Mouse (Mus musculus): ENCODE measurements around the gene Lrrc36.

The Lrrc36 gene

DNA sequence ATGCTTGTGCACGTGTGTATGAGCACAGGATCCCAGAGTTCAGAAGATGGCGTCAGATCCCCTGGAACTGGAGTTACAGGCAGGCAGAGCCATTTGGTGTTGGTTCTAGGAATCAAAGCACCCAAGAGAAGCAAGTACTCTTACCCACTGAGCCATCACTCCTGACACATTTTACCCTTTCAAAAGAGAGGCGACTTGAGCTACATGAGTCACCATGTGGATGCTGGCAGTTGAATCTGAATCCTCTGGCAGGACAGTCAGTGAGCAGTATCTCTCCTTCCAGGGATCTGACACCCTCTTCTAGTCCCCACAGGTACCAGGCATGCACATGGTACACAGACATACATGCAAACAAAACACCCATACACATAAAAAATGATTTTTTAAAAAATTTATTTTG, 74.7 kb downstream of the Lrrc36 start:
- no peak for DNase-seq

DNA sequence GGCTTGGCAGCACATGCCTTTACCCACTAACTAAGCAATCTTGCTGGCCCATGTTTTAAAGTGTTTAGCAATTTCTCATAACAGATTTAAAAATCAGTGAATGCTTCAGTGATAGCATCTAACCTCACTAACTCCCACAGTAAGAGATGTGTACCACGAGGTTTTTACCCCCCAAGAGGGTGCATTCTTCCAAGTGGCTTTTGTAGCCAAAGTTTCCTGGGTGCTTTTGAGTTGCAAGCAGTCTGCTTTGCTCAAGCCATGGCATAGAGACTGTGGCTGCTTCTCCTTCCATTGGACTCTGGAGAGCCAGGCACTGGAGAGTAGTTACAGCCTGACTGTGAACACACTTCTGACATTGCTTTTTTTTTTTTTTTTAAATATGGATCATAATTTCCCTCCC, 75.9 kb downstream of the Lrrc36 start:
- DNase-seq: no peak

- no peak for DNase-seq
These were observed 80.1 kb downstream of the Lrrc36 start for GRCm38 (mm10) chr8:105493495-105493894.

DNA sequence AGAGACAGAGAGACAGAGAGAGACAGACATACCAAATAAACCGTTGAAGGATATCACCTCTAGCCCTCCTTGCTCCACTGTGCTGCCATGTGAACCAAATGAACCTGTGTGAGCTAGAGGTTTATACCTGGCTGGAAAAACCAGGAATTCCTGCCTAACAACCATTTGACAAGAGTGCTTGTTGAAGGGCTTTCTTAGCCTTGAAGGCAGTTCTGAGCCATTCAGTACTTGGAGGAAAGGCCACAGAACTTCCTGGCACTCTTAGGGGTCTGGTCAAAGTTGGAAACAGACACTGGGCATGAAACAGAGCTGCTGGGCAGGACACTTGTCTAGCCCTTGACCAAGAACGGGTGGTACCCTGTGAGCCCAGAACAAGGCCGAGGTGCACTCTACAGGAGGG, 81.2 kb downstream of the Lrrc36 start:
- DNase-seq: no peak

- DNase-seq: no peak
These were observed 82.3 kb downstream of the Lrrc36 start for GRCm38 (mm10) chr8:105495350-105496302.

GRCm38 (mm10) chr8:105496439-105497180, 83.2 kb downstream of the Lrrc36 start, which contains the start of gene Zdhhc1:
Zdhhc1 (minus strand) TSS chr8:105496902.
- peak; percentile 88 for DNase-seq

DNA sequence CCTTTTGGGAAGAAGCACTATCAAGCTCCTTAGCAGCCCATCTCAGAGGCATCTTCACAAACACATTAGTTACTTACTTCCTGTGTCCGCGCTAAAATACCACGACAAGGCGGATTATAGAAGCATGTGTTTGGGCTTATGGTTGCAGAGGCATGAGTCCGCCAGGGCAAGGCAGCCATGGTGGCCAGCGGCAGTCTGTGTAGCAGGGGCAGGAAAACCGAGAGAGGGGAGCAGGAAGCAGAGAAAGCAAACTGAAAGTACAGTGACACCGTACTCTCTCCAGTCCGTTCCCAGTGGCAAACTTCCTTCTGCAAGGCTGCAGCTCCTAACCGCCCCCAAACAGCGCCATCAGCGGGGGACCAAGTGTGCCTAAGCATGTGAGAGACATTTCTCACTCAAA, 86.4 kb downstream of the Lrrc36 start:
- no peak for DNase-seq

DNA sequence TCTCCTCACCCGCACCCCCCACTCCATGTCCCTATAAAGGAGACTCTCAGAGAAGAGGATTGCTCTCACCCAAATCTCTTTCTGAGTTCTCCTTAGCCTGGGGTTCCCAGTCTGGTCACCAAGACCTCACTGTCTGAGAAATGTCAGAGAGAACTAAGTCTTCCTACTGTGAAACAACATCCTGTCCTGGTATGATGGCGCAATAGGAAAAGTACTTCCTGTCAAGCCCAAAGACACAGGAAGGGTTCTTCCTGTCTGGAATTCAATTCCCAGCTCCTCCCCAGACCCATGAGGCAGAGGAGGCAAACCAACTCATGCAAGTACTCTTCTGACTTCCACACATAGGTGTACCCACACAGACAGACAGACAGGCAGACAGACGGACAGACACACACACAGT, 91.2 kb downstream of the Lrrc36 start:
- no peak for DNase-seq

- DNase-seq: no peak
These were observed 93.6 kb downstream of the Lrrc36 start for GRCm38 (mm10) chr8:105506977-105507376.

DNA sequence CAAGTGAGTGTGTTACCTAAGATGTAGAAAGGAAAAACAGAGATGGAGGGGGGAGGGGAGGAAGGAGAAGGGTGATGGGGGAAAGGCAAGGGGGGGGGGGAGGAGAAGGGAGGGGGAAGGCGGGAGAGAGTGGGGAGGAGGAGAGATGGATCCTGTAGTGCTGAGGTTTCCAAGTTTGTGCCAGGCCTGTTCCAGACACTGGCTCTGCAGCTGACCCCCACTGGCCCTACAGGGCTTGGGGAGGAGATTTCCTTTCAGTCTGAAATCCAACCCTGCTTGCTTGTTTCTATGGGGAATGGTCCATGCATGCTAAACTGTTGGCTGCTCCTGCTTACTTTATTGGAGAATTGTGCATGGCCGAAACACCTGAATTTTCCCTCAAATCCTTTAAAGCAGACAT, 95.4 kb downstream of the Lrrc36 start:
- no peak for DNase-seq

GRCm38 (mm10) chr8:105509997-105510735, 96.8 kb downstream of the Lrrc36 start:
- no peak for DNase-seq

All from cerebellum, adult 11-12 months (tissue).